Mouse (Mus musculus) megakaryocyte, embryonic 14.5 days (primary cell): ENCODE results near the gene Opcml.

ENCODE experiments used
- FLI1 ChIP-seq: IDR thresholded peaks from 2 replicates; pipeline ENCODE4 v1.6.1; 2012; ENCODE audit warnings: low read length, inconsistent platforms, mixed read lengths
- GATA1 ChIP-seq: IDR thresholded peaks from 3 replicates; pipeline ENCODE4 v1.6.1; 2012; ENCODE audit warnings: mixed read lengths, low read length, inconsistent platforms, borderline replicate concordance

GRCm38 (mm10) chr9:28028788-28029393 is 238.3 kb downstream of the Opcml start:
- TF ChIP-seq GATA1 (no peak), FLI1 (no peak)
